Comparison of ENCODE assay signal across 23 mouse cellular contexts in the genomic region with DNA sequence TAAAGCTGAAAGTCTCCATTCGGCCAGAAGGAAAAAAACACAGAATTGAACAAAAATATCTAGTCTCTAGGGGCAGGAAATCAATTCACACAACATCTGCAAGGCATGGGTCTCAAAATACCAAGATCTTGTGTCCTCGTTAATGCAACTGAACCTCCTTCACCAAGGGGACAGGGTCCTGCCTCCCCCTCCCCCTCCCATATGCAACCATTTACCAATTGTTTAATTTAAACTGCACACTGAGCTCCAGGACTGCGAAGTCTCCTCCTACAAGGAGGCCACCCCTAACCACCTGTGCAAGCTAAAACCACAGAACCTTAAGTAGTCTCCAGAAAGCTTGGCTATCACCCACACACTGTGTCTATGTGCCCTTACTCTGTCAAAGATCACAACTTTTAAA.
DNase-seq lines count a peak whose midpoint lies in the region; ATAC-seq lines count a peak whose summit lies in the region.
"Had no signal": no experiment of that assay in that cellular context is flagged by ENCODE, and none has a peak within 500 bp of the region (broad histone marks: within the 10 kb centered on the region; RNA-seq: fewer than 3 reads in every experiment).

No protein-coding gene starts in this region.

- H3K27ac ChIP-seq in embryonic facial prominence, embryonic 10.5 days (replicated peaks) = peak overlapping the region; percentile 63
- H3K27ac ChIP-seq in embryonic facial prominence, embryonic 14.5 days (replicated peaks; ENCODE audit: low read depth, low read length) = 0 out of 2 replicates have a peak overlapping the region, but pooled peaks have one; percentile 46
- H3K27ac ChIP-seq in limb, embryonic 13.5 days = peak overlapping the region; percentile 48; the same call in 1 of the 2 replicates
- H3K27ac ChIP-seq: forebrain, embryonic 12.5 days; heart, adult 2 months; heart, embryonic 15.5 days; hindbrain, embryonic 13.5 days; hindbrain, postnatal 0 days had no signal

- intact Hi-C loops in left cerebral cortex, postnatal 14 days (cut with DNase I) = no loop called here

- DNase-seq in A20 (ENCODE audit: low read depth, low spot score) = peak; percentile 67
- peak; percentile 63 for DNase-seq in embryonic facial prominence, embryonic 10.5 days (ENCODE audit: low spot score)
- DNase-seq in embryonic facial prominence, embryonic 14.5 days (ENCODE audit: low spot score) = peak; percentile 53
- no peak for DNase-seq in left cerebral cortex, postnatal 14 days (ENCODE audit: low spot score in 2 of 2)
- no peak for DNase-seq in yolk sac, embryonic 10.5 days (ENCODE audit: low spot score)
- DNase-seq in urinary bladder, postnatal 36 days (ENCODE audit: low spot score in 2 of 2) = no peak
- DNase-seq: adrenal gland, adult 8-10 months; adrenal gland, postnatal 36 days; B cell, adult 2 months; cerebellum, adult 8-10 months; cerebellum, postnatal 14 days; gastrocnemius, postnatal 14 days; heart, adult 2 months; heart, postnatal 14 days had no signal

- no peak overlapping the region for H3K4me2 ChIP-seq in embryonic facial prominence, embryonic 14.5 days (ENCODE audit: low read depth, low read length)
- peak overlapping the region; percentile 9; the same call in 1 of the 2 replicates for H3K4me2 ChIP-seq in limb, embryonic 13.5 days (replicated peaks)
- H3K4me2 ChIP-seq: forebrain, embryonic 12.5 days; heart, embryonic 11.5 days; heart, embryonic 15.5 days; hindbrain, embryonic 13.5 days had no signal

- H3K9me3 ChIP-seq in embryonic facial prominence, embryonic 10.5 days = no peaks in the 10 kb centered on the region
- H3K9me3 ChIP-seq in embryonic facial prominence, embryonic 14.5 days (ENCODE audit: control insufficient read depth, low read length) = no peaks in the 10 kb centered on the region
- no peaks in the 10 kb centered on the region for H3K9me3 ChIP-seq in limb, embryonic 13.5 days
- H3K9me3 ChIP-seq: forebrain, embryonic 12.5 days; G1E; heart, embryonic 15.5 days; hindbrain, embryonic 13.5 days had no signal

- H3K9ac ChIP-seq in embryonic facial prominence, embryonic 14.5 days (ENCODE audit: low read depth, low read length) = no peak overlapping the region
- no peak overlapping the region; the same call in 1 of the 2 replicates for H3K9ac ChIP-seq in limb, embryonic 13.5 days
- H3K9ac ChIP-seq: forebrain, embryonic 12.5 days; heart, embryonic 15.5 days; hindbrain, embryonic 13.5 days had no signal

- peaks cover 61% of the 10 kb centered on the region for H3K4me1 ChIP-seq in embryonic facial prominence, embryonic 10.5 days
- H3K4me1 ChIP-seq in embryonic facial prominence, embryonic 14.5 days (ENCODE audit: control insufficient read depth, insufficient read depth, low read length) = peaks cover 34% of the 10 kb centered on the region
- H3K4me1 ChIP-seq in limb, embryonic 13.5 days = peaks cover 43% of the 10 kb centered on the region
- H3K4me1 ChIP-seq: forebrain, embryonic 12.5 days had no signal

- H3K4me3 ChIP-seq in embryonic facial prominence, embryonic 10.5 days = no peak overlapping the region
- H3K4me3 ChIP-seq in embryonic facial prominence, embryonic 14.5 days (ENCODE audit: low read depth, low read length) = no peak overlapping the region
- H3K4me3 ChIP-seq in limb, embryonic 13.5 days = no peak overlapping the region
- H3K4me3 ChIP-seq: forebrain, embryonic 12.5 days; heart, adult 2 months; heart, embryonic 15.5 days; hindbrain, embryonic 13.5 days had no signal

- WGBS in embryonic facial prominence, embryonic 10.5 days = 31% methylated on average over 3 of the region's 3 CpGs
- WGBS in embryonic facial prominence, embryonic 14.5 days = 23% methylated on average over 3 of the region's 3 CpGs
- 15% methylated on average over 3 of the region's 3 CpGs for WGBS in limb, embryonic 13.5 days

- no peak for ATAC-seq in embryonic facial prominence, embryonic 14.5 days (ENCODE audit: low read depth)
- no peak for ATAC-seq in limb, embryonic 13.5 days (ENCODE audit: low FRiP score, low read depth)
- ATAC-seq: CD4-positive, CD25-positive, alpha-beta regulatory T cell, adult 4 months; forebrain, embryonic 16.5 days; hindbrain, postnatal 0 days had no signal

- H3K27me3 ChIP-seq in embryonic facial prominence, embryonic 10.5 days (replicated peaks; ENCODE audit: low read depth, poor library complexity, severe bottlenecking) = no peaks in the 10 kb centered on the region
- no peaks in the 10 kb centered on the region for H3K27me3 ChIP-seq in embryonic facial prominence, embryonic 14.5 days (replicated peaks; ENCODE audit: control insufficient read depth, insufficient read depth, low read length)
- H3K27me3 ChIP-seq in limb, embryonic 13.5 days = no peaks in the 10 kb centered on the region
- H3K27me3 ChIP-seq: forebrain, embryonic 12.5 days; heart, embryonic 15.5 days; hindbrain, embryonic 13.5 days had no signal

- no peaks in the 10 kb centered on the region for H3K36me3 ChIP-seq in embryonic facial prominence, embryonic 10.5 days (replicated peaks)
- no peaks in the 10 kb centered on the region for H3K36me3 ChIP-seq in embryonic facial prominence, embryonic 14.5 days (ENCODE audit: control insufficient read depth, insufficient read depth, low read length)
- no peaks in the 10 kb centered on the region for H3K36me3 ChIP-seq in limb, embryonic 13.5 days
- H3K36me3 ChIP-seq: forebrain, embryonic 12.5 days; G1E; heart, embryonic 15.5 days; hindbrain, embryonic 13.5 days had no signal

Comparison
In these comparisons a context has a peak if more than half of its experiments do, and no peak if none do; other contexts are left out.
1. DNase-seq: peak in A20 (single experiment), embryonic facial prominence, embryonic 10.5 days (single experiment) and embryonic facial prominence, embryonic 14.5 days (single experiment); none in left cerebral cortex, postnatal 14 days (0 of 2), yolk sac, embryonic 10.5 days (single experiment) and urinary bladder, postnatal 36 days (0 of 2).
2. Peak in every context shown above with its lines, with median percentiles within 50 percentile points of each other: H3K27ac ChIP-seq.